Mouse (Mus musculus) limb, embryonic 13.5 days (tissue): ENCODE data around the gene Rxfp1. TPM values are rescaled to one million over a fixed set of nuclear protein-coding genes. Genes with fewer than 3 reads are reported as not detected.

ENCODE experiments used
- ATAC-seq: fragments of 200-750 bp; cut with Nextera tagmentation; 2 replicates; pipeline ENCODE4 v1.8.0; 2017; ENCODE audit warnings: low read depth, moderate number of reproducible peaks, moderate TSS enrichment; ENCODE audit not compliant: low FRiP score
- H3K27ac ChIP-seq: fragments of 300-500 bp; sonication (generic); 2 replicates; pipeline ENCODE4 v1.5.1; 2015; ENCODE audit warnings: inconsistent platforms, mild to moderate bottlenecking, moderate library complexity
- H3K27me3 ChIP-seq: fragments of 300-500 bp; sonication (generic); 2 replicates; pipeline ENCODE4 v1.6.1; 2015; ENCODE audit warnings: mild to moderate bottlenecking, inconsistent platforms
- H3K36me3 ChIP-seq: fragments of 300-500 bp; sonication (generic); 2 replicates; pipeline ENCODE4 v1.6.1; 2015; ENCODE audit warnings: inconsistent platforms, mild to moderate bottlenecking, moderate library complexity
- H3K4me1 ChIP-seq: fragments of 300-500 bp; sonication (generic); 2 replicates; pipeline ENCODE4 v1.6.1; 2015; ENCODE audit warnings: inconsistent platforms
- H3K4me2 ChIP-seq: fragments of 300-500 bp; sonication (generic); replicated peaks from 2 replicates; pipeline ENCODE4 v1.6.1; 2015; ENCODE audit warnings: inconsistent platforms, mild to moderate bottlenecking, moderate library complexity
- H3K4me3 ChIP-seq: fragments of 300-500 bp; sonication (generic); 2 replicates; pipeline ENCODE4 v1.5.1; 2015; ENCODE audit warnings: moderate library complexity, mild to moderate bottlenecking, inconsistent platforms
- H3K9ac ChIP-seq: fragments of 300-500 bp; sonication (generic); 2 replicates; pipeline ENCODE4 v1.6.1; 2015; ENCODE audit warnings: mild to moderate bottlenecking, inconsistent platforms
- H3K9me3 ChIP-seq: fragments of 300-500 bp; sonication (generic); 2 replicates; pipeline ENCODE4 v1.6.1; 2016; ENCODE audit warnings: inconsistent platforms
- WGBS: fragments of 180-500 bp; shearing (Covaris S2); methylation state at CpG from one replicate; pipeline ENCODE4 v1.1.7; 2015; 5-methylcytosine and 5-hydroxymethylcytosine counted together
- polyA plus RNA-seq: library from polyadenylated mRNA; unstranded; fragments of >200 nt; fragmentation: Nextera tagmentation; extraction: Ambion mirVana; gene quantifications from 2 replicates; pipeline ENCODE4 v1.2.1, GENCODE M21; 2015

The Rxfp1 gene
- polyA plus RNA-seq, 1 experiment from 2014 or later, result 0.20 TPM

DNA sequence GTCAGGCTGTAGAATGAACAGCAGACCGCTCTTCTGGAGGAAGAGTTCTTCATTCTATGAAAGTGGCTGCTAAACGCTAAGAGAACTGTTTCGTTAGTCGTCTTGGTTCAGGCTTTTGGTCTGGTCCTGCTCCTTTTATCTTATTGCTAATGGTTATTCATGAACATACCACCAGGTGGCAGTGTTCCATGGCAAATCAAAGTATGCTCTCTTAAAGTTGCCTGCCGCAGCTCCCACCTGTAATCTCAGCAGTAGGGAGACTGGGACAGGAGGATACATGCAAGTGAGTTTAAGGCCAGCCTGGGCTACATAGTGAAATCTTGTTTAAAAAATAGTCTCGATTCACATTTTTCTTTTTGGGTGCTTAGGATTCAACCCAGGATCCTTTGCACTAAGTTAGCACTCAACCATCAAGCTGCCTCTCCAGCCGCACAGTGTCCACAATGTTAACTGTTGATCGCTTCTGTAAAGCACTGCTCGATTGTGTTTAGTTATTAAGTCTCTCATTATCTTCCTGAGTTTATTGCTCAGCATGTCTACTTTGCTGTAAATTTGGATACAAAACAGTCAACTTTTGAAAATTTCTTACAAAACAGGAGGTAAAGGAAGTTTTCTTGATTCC, 72.8 kb downstream of the Rxfp1 start:
- 41% methylated on average over 9 of the region's 9 CpGs for WGBS
- H3K4me2 ChIP-seq, result no peak overlapping the region
- H3K36me3 ChIP-seq, result no peaks in the 10 kb centered on the region
- H3K4me3 ChIP-seq, result no peak overlapping the region
- H3K27me3 ChIP-seq, result no peaks in the 10 kb centered on the region
- no peaks in the 10 kb centered on the region for H3K9me3 ChIP-seq
- H3K4me1 ChIP-seq, result no peaks in the 10 kb centered on the region
- no peak overlapping the region for H3K27ac ChIP-seq
- no peak; the same call in 1 of the 2 replicates for ATAC-seq
- H3K9ac ChIP-seq, result no peak overlapping the region

DNA sequence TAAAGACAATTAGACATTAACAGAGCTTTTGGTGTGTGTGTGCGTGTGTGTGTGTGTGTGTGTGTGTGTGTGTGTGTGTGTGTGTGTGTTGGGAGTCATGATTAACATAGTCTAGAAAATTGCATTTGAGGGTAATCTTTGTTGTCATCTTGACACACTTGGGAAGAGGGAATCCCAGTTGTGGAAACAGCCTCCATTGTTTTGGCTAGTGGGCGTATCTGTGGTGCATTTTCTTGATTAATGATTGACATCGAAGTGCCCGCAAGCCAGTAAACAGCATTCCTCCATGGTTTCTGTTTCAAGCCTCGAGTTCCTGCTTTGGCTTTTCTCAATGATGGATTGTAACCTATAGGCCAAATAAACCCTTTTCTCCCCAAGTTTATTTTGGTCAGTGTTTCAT, 81.0 kb downstream of the Rxfp1 start:
- H3K27me3 ChIP-seq, result no peaks in the 10 kb centered on the region
- H3K9ac ChIP-seq, result no peak overlapping the region
- H3K4me3 ChIP-seq, result no peak overlapping the region
- no peak overlapping the region for H3K4me2 ChIP-seq
- ATAC-seq, result no peak
- no peaks in the 10 kb centered on the region for H3K4me1 ChIP-seq
- H3K9me3 ChIP-seq, result no peaks in the 10 kb centered on the region
- no peak overlapping the region for H3K27ac ChIP-seq
- H3K36me3 ChIP-seq, result no peaks in the 10 kb centered on the region
- 80% methylated on average over 5 of the region's 5 CpGs for WGBS

DNA sequence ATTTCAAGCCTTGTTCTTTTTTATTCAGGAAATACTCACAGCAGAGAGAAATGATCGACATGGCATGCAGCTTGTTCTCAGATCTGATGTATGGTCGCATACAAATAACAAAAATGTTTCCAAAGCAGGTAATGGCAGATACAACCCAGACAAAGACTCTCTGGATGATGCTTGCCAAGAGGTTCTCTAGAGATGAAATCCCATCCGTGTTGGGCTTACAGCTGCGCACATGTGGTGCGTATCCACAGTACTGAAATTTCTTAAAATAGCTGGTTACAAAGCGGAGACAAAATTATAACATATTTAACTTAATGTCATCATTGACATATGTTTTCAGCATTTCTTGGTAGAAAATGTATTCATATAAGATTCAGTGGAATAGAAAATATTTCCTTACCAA, 85.6 kb downstream of the Rxfp1 start:
- Histone ChIP-seq H3K9ac (no peak overlapping the region), H3K4me3 (no peak overlapping the region), H3K4me2 (no peak overlapping the region), H3K36me3 (no peaks in the 10 kb centered on the region), H3K27me3 (no peaks in the 10 kb centered on the region), H3K27ac (no peak overlapping the region), H3K4me1 (no peaks in the 10 kb centered on the region), H3K9me3 (no peaks in the 10 kb centered on the region)
- ATAC-seq, result no peak
- WGBS, result 83% methylated on average over 6 of the region's 6 CpGs

DNA sequence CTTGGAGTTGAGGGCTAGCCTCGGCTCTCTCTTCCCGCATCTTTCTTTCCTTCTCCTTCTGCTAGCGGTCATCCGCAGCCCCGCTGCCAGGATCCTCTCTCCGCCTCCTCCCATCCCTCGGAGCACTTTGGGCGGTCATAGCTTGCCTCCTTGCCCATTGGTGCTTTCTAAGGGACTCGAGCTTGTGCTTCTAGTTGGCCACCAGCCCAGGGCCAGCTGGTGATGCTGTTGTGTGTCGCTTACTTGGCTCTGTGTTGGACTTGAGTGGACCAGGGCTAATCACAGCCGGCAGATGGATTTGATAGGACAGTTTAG, 108.3 kb downstream of the Rxfp1 start, which contains the start of gene Etfdh:
Etfdh (minus strand) TSS at position 85 of the 315 bp plus-strand sequence.
- peaks cover 27% of the 10 kb centered on the region for H3K36me3 ChIP-seq
- peak within 1 kb of the TSS; percentile 77 for H3K9ac ChIP-seq
- peak within 1 kb of the TSS; percentile 72 for H3K27ac ChIP-seq
- peaks cover 6% of the 10 kb centered on the region; the same call in 1 of the 2 replicates for H3K9me3 ChIP-seq
- H3K4me2 ChIP-seq, result peak within 1 kb of the TSS; percentile 87
- H3K4me3 ChIP-seq, result peak within 1 kb of the TSS; percentile 78
- H3K4me1 ChIP-seq, result peaks cover 10% of the 10 kb centered on the region
- peak; percentile 7 for ATAC-seq
- WGBS, result 1% methylated on average over 11 of the region's 11 CpGs
- no peaks in the 10 kb centered on the region for H3K27me3 ChIP-seq

DNA sequence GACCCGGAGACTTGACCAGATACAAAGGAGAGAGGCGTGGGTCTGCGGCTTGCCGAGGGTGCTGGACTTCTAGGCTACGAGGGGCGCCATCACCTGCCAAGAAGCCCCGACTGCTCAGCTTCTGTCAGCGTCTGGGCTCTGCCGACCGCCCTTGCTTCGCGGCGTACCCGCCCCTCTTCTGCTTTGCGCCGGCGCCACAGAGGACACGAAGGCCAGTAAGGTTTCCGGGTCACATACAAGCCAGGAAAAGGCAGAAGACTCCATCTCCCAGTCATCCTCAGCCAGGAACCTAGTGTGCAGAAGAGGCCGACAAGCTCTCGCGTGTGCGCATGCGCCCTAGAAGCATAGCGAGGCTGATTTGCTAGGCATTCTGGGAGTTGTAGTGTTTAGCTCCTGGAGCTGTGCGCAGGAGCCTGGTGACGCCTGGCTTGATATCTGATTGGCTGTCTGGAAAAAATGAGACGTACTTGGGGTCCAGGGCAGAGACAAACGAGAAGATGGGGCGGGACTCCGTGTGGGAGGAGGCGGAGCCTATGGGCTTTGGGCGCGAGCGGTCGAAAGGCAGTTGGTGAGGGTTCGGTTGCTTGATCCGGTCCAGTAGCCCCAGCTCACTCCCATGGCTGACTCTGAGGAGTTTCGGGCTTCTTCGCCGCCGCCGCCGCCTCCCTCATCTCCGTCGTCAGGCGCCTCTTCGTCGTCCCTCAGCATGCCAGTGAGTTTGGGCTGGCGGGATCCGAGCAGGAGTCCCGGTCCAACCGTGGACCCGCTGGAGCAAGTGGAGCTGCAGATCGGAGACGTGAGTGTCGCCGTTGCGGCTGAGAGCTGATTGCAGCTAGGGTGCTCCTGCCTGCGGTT, 108.9 kb downstream of the Rxfp1 start, which contains the start of gene 4930579G24Rik:
4930579G24Rik (plus strand) TSS at position 519 of the 855 bp plus-strand sequence.
- Histone ChIP-seq H3K27me3 (no peaks in the 10 kb centered on the region), H3K4me1 (peaks cover 10% of the 10 kb centered on the region), H3K9me3 (peaks cover 6% of the 10 kb centered on the region; the same call in 1 of the 2 replicates), H3K4me3 (peak within 1 kb of the TSS; percentile 78), H3K9ac (peak within 1 kb of the TSS; percentile 77), H3K27ac (peak within 1 kb of the TSS; percentile 72), H3K4me2 (peak within 1 kb of the TSS; percentile 87), H3K36me3 (peaks cover 24% of the 10 kb centered on the region)
- peak; percentile 99 for ATAC-seq
- WGBS, result under 1% methylated on average over 60 of the region's 60 CpGs

DNA sequence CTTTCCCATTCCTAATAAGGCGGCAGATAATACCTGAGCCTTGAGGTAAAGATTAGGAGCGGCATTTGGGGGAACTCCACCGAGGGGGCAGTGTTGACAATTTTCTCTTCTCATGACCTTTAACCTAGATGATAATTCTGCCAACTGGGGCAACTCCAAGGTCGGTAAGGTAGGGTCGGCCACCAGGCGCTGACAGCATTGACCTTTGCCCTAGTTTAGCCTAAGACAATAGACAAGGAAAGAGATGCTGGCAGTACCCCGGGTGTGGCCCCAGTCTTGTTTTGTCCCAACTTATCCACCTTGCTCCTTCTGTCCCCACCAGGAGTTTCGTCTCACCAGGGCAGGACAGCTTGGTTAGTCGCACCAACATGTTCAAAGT, 109.5 kb downstream of the Rxfp1 start:
- Histone ChIP-seq H3K4me3 (peak overlapping the region; percentile 78), H3K4me1 (peaks cover 10% of the 10 kb centered on the region), H3K9me3 (peaks cover 3% of the 10 kb centered on the region; the same call in 1 of the 2 replicates), H3K9ac (peak overlapping the region; percentile 76), H3K36me3 (peaks cover 19% of the 10 kb centered on the region), H3K4me2 (peak overlapping the region; percentile 87), H3K27ac (peak overlapping the region; percentile 70; the same call in 1 of the 2 replicates), H3K27me3 (no peaks in the 10 kb centered on the region)
- 0% methylated on average over 9 of the region's 9 CpGs for WGBS
- no peak for ATAC-seq

DNA sequence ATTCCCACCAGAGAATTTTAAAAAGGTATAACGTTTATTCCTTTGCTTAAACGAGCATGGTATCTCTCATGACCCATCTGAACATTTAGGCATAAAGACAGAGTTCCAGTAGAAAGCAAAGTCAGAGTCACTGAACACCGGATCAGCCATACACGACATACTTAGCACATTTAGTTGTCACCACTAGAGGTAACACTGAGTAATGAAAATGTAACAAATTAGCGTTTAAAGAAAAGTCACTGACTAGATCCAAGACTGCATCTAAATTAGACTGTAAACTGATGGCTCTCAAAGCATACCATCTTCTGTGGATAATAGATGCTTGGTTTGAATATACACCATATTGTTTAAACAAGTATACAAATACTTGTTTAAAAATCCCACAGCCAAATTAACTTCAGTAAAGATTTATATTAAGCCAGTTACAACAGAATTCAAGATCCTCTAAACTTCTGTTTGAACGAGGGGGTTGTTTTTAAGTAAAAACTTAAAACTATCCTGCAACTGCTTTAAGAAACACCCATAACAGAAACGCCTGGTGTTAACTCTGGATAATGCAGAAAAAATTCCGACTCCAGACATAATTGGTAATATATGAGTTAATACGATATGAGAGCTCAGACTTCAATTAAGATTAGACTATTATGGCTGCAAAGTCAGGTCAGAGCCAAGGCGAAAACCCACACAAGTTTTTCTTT, 110.0 kb downstream of the Rxfp1 start:
- Histone ChIP-seq H3K9ac (peak overlapping the region; percentile 76), H3K9me3 (no peaks in the 10 kb centered on the region), H3K4me1 (peaks cover 10% of the 10 kb centered on the region), H3K4me3 (peak overlapping the region; percentile 78), H3K27me3 (no peaks in the 10 kb centered on the region), H3K27ac (no peak overlapping the region), H3K4me2 (peak overlapping the region; percentile 87), H3K36me3 (peaks cover 17% of the 10 kb centered on the region)
- no peak for ATAC-seq
- 27% methylated on average over 10 of the region's 10 CpGs for whole genome bisulfite sequencing

DNA sequence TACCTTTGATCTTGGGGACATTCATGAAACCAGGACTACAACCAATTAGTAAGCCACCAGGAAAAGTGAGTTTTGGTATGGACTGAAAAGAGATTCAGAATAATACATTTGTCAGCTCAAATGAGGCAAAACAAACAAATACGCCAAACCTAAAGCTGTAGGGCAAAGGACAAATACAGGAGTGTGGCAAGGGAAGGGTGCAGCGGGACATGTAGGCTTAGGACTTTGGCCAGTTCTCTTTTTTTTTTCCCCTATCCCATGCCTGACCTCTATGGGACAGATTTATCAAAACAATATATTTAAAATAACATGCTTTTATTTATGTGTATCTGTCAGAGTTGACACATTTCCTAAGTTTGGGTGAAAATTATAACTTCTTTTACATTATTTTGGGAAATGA, 127.8 kb downstream of the Rxfp1 start:
- H3K36me3 ChIP-seq, result peaks cover 60% of the 10 kb centered on the region
- 89% methylated on average over 2 of the region's 2 CpGs for WGBS
- H3K9ac ChIP-seq, result no peak overlapping the region
- no peak overlapping the region for H3K4me2 ChIP-seq
- H3K4me1 ChIP-seq, result no peaks in the 10 kb centered on the region
- H3K4me3 ChIP-seq, result no peak overlapping the region
- no peaks in the 10 kb centered on the region for H3K27me3 ChIP-seq
- H3K27ac ChIP-seq, result no peak overlapping the region
- ATAC-seq, result no peak
- peaks cover 4% of the 10 kb centered on the region; the same call in 1 of the 2 replicates for H3K9me3 ChIP-seq

DNA sequence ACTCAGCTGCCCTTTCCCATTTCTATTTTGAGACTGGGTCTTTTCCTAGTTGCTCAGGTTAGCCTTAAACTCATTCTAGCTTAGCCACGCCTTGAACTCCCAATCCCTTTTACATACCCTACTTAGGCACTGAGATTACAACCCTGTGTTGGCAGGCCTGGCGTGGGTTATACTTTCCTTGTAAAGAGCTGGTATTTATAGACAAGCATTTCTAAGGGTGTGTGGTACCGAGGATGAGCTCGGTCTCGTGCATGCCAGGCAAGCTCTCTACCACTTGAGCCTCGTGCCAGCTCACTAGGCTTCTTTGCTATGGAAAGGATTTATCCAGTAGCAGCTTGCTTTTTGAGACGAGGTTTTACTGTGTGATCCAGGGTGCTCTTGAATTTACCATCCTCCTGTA, 142.2 kb downstream of the Rxfp1 start:
- Histone ChIP-seq H3K4me3 (no peak overlapping the region), H3K9ac (no peak overlapping the region), H3K27me3 (no peaks in the 10 kb centered on the region), H3K27ac (no peak overlapping the region), H3K4me1 (peaks cover 14% of the 10 kb centered on the region), H3K4me2 (no peak overlapping the region), H3K36me3 (peaks cover 61% of the 10 kb centered on the region), H3K9me3 (no peaks in the 10 kb centered on the region)
- 89% methylated on average over 7 of the region's 7 CpGs for WGBS
- ATAC-seq, result no peak

DNA sequence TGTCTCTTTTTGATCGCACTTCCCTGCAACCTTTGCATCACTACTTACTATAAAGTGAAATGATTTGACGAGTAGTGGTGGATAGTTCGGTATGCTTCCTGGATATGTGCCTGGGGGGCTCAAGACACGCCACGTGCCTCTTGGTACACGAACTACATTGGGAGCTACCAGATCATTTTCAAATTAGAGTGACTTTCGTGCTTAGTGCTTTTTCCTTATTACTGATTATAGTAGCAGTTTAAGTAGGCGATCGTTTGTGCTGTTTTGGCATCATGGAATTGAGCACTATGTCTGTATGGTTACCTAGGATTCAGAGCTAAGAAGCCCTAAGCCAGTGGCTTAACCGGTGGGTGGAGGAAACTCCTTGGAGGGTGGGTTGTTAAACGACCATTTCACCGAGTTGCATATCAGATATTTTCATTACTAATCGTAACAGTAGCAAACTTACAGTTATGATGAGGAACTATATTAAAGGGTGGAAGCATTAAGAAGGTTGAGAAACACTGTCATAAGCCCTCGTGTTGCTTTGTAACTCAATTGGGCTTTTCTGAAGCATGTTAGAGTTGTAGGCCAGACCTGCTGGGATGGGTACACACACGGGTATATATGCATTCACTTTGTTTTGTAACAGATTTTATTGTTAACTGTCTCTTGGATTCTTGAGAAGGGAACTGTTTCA, 145.7 kb downstream of the Rxfp1 start:
- peak overlapping the region; percentile 89 for H3K27ac ChIP-seq

More for the DNA sequence above, 145.7 kb downstream of the Rxfp1 start:
- Histone ChIP-seq H3K9me3 (no peaks in the 10 kb centered on the region), H3K27me3 (no peaks in the 10 kb centered on the region), H3K4me1 (peaks cover 14% of the 10 kb centered on the region), H3K4me3 (peak overlapping the region; percentile 91), H3K36me3 (peaks cover 31% of the 10 kb centered on the region), H3K9ac (peak overlapping the region; percentile 95), H3K4me2 (peak overlapping the region; percentile 82)
- WGBS, result 5% methylated on average over 15 of the region's 15 CpGs
- peak; percentile 8; the same call in 1 of the 2 replicates for ATAC-seq
